ENCODE assay signal across 8 mouse cellular contexts in the genomic region with DNA sequence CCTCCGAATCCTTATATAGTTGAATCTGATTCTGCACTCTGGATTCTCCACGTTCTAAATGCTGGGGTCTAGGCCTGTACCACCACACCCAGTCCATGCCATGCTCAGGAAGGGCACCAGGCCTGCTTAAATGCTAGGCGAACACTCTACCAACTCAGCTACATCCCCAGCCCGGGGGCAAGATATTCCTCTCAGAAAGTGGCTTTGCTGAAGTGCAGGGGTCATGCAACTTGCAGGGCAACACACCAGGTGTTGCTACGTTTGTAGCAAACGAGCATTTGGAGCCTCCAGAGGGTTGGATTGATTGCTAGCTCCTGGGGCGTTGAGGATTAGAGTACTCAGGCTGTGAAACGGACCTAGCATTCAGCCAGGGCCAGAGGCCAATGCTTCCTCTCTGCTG. TPM values are rescaled to one million over a fixed set of nuclear protein-coding genes. Genes with fewer than 3 reads are reported as not detected.
DNase-seq lines count a peak whose midpoint lies in the region; ATAC-seq and TF ChIP-seq lines count a peak whose summit lies in the region.

No protein-coding gene starts in this region.

- no peaks in the 10 kb centered on the region for H3K27me3 ChIP-seq in ES-Bruce4 (ENCODE audit: control insufficient read depth, insufficient read depth, low read length, poor library complexity, severe bottlenecking)
- H3K27me3 ChIP-seq in limb, embryonic 10.5 days (ENCODE audit: low read depth, poor library complexity, severe bottlenecking): no peaks in the 10 kb centered on the region

- peak; percentile 28 for DNase-seq in adrenal gland, adult 2 months
- DNase-seq in adrenal gland, postnatal 25 days: no peak
- DNase-seq in fat pad, adult 2 months (ENCODE audit: extremely low read depth, low read depth, low spot score): peak; percentile 10
- peak; percentile 44 for DNase-seq in limb, embryonic 10.5 days (ENCODE audit: low spot score)
- DNase-seq in thymus, postnatal 0 days (ENCODE audit: low spot score): no peak

- no peak for ATAC-seq in megakaryocyte progenitor cell, adult 5-6 weeks (replicated peaks; ENCODE audit: poor library complexity)

- H3K27ac ChIP-seq in ES-Bruce4 (ENCODE audit: insufficient read depth, low read length): peak overlapping the region; percentile 99
- peak overlapping the region; percentile 92; the same call in 1 of the 2 replicates for H3K27ac ChIP-seq in limb, embryonic 10.5 days
- H3K27ac ChIP-seq in olfactory bulb, adult 2 months (ENCODE audit: insufficient read depth, low read depth, low read length): peak overlapping the region; percentile 42

- TF ChIP-seq CTCF in ES-Bruce4 (IDR thresholded peaks at IDR 0.05; ENCODE audit: low read depth, low read length): no peak
- TF ChIP-seq CTCF in olfactory bulb, adult 2 months (IDR thresholded peaks at IDR 0.05; ENCODE audit: insufficient read depth, low read depth, low read length): no peak

- peaks cover 2% of the 10 kb centered on the region for H3K4me1 ChIP-seq in ES-Bruce4 (ENCODE audit: control insufficient read depth, insufficient read depth, low read length)
- peaks cover 26% of the 10 kb centered on the region for H3K4me1 ChIP-seq in limb, embryonic 10.5 days
- H3K4me1 ChIP-seq in olfactory bulb, adult 2 months (ENCODE audit: control insufficient read depth, insufficient read depth, low read length): peaks cover 6% of the 10 kb centered on the region

- WGBS in limb, embryonic 10.5 days: 46% methylated on average over 8 of the region's 8 CpGs
- WGBS in olfactory bulb, adult 2 months: 31% methylated on average over 8 of the region's 8 CpGs

- no peaks in the 10 kb centered on the region for H3K9me3 ChIP-seq in ES-Bruce4 (replicated peaks; ENCODE audit: control insufficient read depth, insufficient read depth, low read length, poor library complexity, severe bottlenecking)
- no peaks in the 10 kb centered on the region for H3K9me3 ChIP-seq in limb, embryonic 10.5 days (replicated peaks)

- peak overlapping the region; percentile 93 for H3K9ac ChIP-seq in ES-Bruce4 (ENCODE audit: low read depth, poor library complexity, severe bottlenecking)

- no peak for TF ChIP-seq EP300 in ES-Bruce4 (IDR thresholded peaks at IDR 0.05; ENCODE audit: insufficient read depth, low read depth, low read length)

- peaks cover 5% of the 10 kb centered on the region; the same call in 1 of the 2 replicates for H3K36me3 ChIP-seq in ES-Bruce4 (ENCODE audit: control insufficient read depth, insufficient read depth, low read length, poor library complexity, severe bottlenecking)
- no peaks in the 10 kb centered on the region for H3K36me3 ChIP-seq in limb, embryonic 10.5 days

- peak overlapping the region; percentile 55 for H3K4me3 ChIP-seq in ES-Bruce4 (ENCODE audit: low read depth, low read length)
- peak overlapping the region; percentile 78 for H3K4me3 ChIP-seq in limb, embryonic 10.5 days
- peak overlapping the region; percentile 81 for H3K4me3 ChIP-seq in olfactory bulb, adult 2 months (ENCODE audit: insufficient read depth, low read depth, low read length)

- TF ChIP-seq POLR2A in ES-Bruce4 (IDR thresholded peaks at IDR 0.05; ENCODE audit: insufficient read depth, low read length): no peak
- no peak for TF ChIP-seq POLR2A in olfactory bulb, adult 2 months (IDR thresholded peaks at IDR 0.05; ENCODE audit: insufficient read depth, low read depth, low read length)

RNA-seq across cellular contexts. Expression of a gene that starts 9.2 kb away (rescaled TPM):
- 10 to 100 TPM; 67.5 to 78.9 TPM for total RNA-seq in adrenal gland, adult 2 months (2021)
- polyA plus RNA-seq in adrenal gland, adult 2 months (2012; rRNA removed): 10.8 and 20.8 TPM in 2 replicates
- total RNA-seq in adrenal gland, postnatal 25 days (2021): 70.3 and 72.0 TPM in 2 replicates
- polyA plus RNA-seq in ES-Bruce4 (2011; ENCODE audit: insufficient read depth, insufficient read length, low read depth, missing spikeins): 81.7 and 92.1 TPM in 2 replicates
- 130 and 139 TPM in 2 replicates for polyA plus RNA-seq in limb, embryonic 10.5 days (2016; fragmentation: Nextera tagmentation; extraction: Ambion mirVana)
- polyA plus RNA-seq in olfactory bulb, adult 2 months (2012; ENCODE audit: insufficient read depth, insufficient read length, low replicate concordance, missing spikeins): not detected in 2 replicates
- 115 and 122 TPM in 2 replicates for polyA plus RNA-seq in thymus, postnatal 0 days (2015; fragmentation: Nextera tagmentation; extraction: Ambion mirVana)
- total RNA-seq in megakaryocyte progenitor cell, adult 5-6 weeks (2015): 222 and 260 TPM in 2 replicates
- 190 and 247 TPM in 2 replicates for total RNA-seq in megakaryocyte progenitor cell, adult 5-6 weeks (2017)

RNA-seq across cellular contexts. Expression of a gene that starts 9.5 kb away (rescaled TPM):
- 10 to 100 TPM; 31.7 to 51.5 TPM for total RNA-seq in adrenal gland, adult 2 months (2021)
- 17.0 and 22.5 TPM in 2 replicates for polyA plus RNA-seq in adrenal gland, adult 2 months (2012; rRNA removed)
- 38.1 and 53.9 TPM in 2 replicates for total RNA-seq in adrenal gland, postnatal 25 days (2021)
- polyA plus RNA-seq in ES-Bruce4 (2011; ENCODE audit: insufficient read depth, insufficient read length, low read depth, missing spikeins): 39.1 and 46.1 TPM in 2 replicates
- polyA plus RNA-seq in limb, embryonic 10.5 days (2016; fragmentation: Nextera tagmentation; extraction: Ambion mirVana): 23.5 and 25.8 TPM in 2 replicates
- not detected in 2 replicates for polyA plus RNA-seq in olfactory bulb, adult 2 months (2012; ENCODE audit: insufficient read depth, insufficient read length, low replicate concordance, missing spikeins)
- 19.0 and 22.4 TPM in 2 replicates for polyA plus RNA-seq in thymus, postnatal 0 days (2015; fragmentation: Nextera tagmentation; extraction: Ambion mirVana)
- total RNA-seq in megakaryocyte progenitor cell, adult 5-6 weeks (2015): 78.9 and 81.3 TPM in 2 replicates
- 92.5 and 99.5 TPM in 2 replicates for total RNA-seq in megakaryocyte progenitor cell, adult 5-6 weeks (2017)

RNA-seq across cellular contexts. Expression of a gene that starts 55.5 kb away (rescaled TPM):
- total RNA-seq in adrenal gland, adult 2 months (2021): 10 to 100 TPM; 31.3 to 34.3 TPM
- 8.5 and 8.9 TPM in 2 replicates for polyA plus RNA-seq in adrenal gland, adult 2 months (2012; rRNA removed)
- 35.3 and 44.5 TPM in 2 replicates for total RNA-seq in adrenal gland, postnatal 25 days (2021)
- 106 and 118 TPM in 2 replicates for polyA plus RNA-seq in ES-Bruce4 (2011; ENCODE audit: insufficient read depth, insufficient read length, low read depth, missing spikeins)
- 80.1 and 101 TPM in 2 replicates for polyA plus RNA-seq in limb, embryonic 10.5 days (2016; fragmentation: Nextera tagmentation; extraction: Ambion mirVana)
- 567 TPM in 1 of 2 replicates, not detected in the other for polyA plus RNA-seq in olfactory bulb, adult 2 months (2012; ENCODE audit: insufficient read depth, insufficient read length, low replicate concordance, missing spikeins)
- polyA plus RNA-seq in thymus, postnatal 0 days (2015; fragmentation: Nextera tagmentation; extraction: Ambion mirVana): 110 and 111 TPM in 2 replicates
- total RNA-seq in megakaryocyte progenitor cell, adult 5-6 weeks (2015): 93.9 and 117 TPM in 2 replicates
- 86.4 and 122 TPM in 2 replicates for total RNA-seq in megakaryocyte progenitor cell, adult 5-6 weeks (2017)

RNA-seq across cellular contexts. Expression of a gene that starts 56.1 kb away (rescaled TPM):
- total RNA-seq in adrenal gland, adult 2 months (2021): 100 to 1,000 TPM; 108 to 137 TPM
- polyA plus RNA-seq in adrenal gland, adult 2 months (2012; rRNA removed): 172 and 185 TPM in 2 replicates
- 116 and 119 TPM in 2 replicates for total RNA-seq in adrenal gland, postnatal 25 days (2021)
- 56.7 and 71.5 TPM in 2 replicates for polyA plus RNA-seq in ES-Bruce4 (2011; ENCODE audit: insufficient read depth, insufficient read length, low read depth, missing spikeins)
- 84.2 and 87.8 TPM in 2 replicates for polyA plus RNA-seq in limb, embryonic 10.5 days (2016; fragmentation: Nextera tagmentation; extraction: Ambion mirVana)
- polyA plus RNA-seq in olfactory bulb, adult 2 months (2012; ENCODE audit: insufficient read depth, insufficient read length, low replicate concordance, missing spikeins): 217 TPM in 1 of 2 replicates, not detected in the other
- 216 and 219 TPM in 2 replicates for polyA plus RNA-seq in thymus, postnatal 0 days (2015; fragmentation: Nextera tagmentation; extraction: Ambion mirVana)
- 156 and 161 TPM in 2 replicates for total RNA-seq in megakaryocyte progenitor cell, adult 5-6 weeks (2015)
- total RNA-seq in megakaryocyte progenitor cell, adult 5-6 weeks (2017): 134 and 154 TPM in 2 replicates

Comparison
In these comparisons a context has a peak if more than half of its experiments do, and no peak if none do; other contexts are left out.
1. DNase-seq: peak in adrenal gland, adult 2 months (single experiment), fat pad, adult 2 months (single experiment) and limb, embryonic 10.5 days (single experiment); none in adrenal gland, postnatal 25 days (single experiment) and thymus, postnatal 0 days (single experiment).
2. H3K27ac ChIP-seq: peak in every context shown above with its lines; median percentile 99 in ES-Bruce4; 92 in limb, embryonic 10.5 days; 42 in olfactory bulb, adult 2 months.
3. RNA of a gene that starts 9.2 kb away (polyA plus RNA-seq): 130 to 139 TPM in limb, embryonic 10.5 days, 115 to 122 TPM in thymus, postnatal 0 days, 81.7 to 92.1 TPM in ES-Bruce4 and 10.8 to 20.8 TPM in adrenal gland, adult 2 months; not detected in olfactory bulb, adult 2 months; every median in the first group is over 10 times any median in the second.
4. RNA of a gene that starts 9.5 kb away (polyA plus RNA-seq): 39.1 to 46.1 TPM in ES-Bruce4, 23.5 to 25.8 TPM in limb, embryonic 10.5 days, 17.0 to 22.5 TPM in adrenal gland, adult 2 months and 19.0 to 22.4 TPM in thymus, postnatal 0 days; not detected in olfactory bulb, adult 2 months; every median in the first group is over 10 times any median in the second.
5. Peak in every context shown above with its lines, with median percentiles within 50 percentile points of each other: H3K4me3 ChIP-seq.